Mouse (Mus musculus) heart, embryonic 13.5 days (tissue): ENCODE data around the gene Gm2696. TPM values are rescaled to one million over a fixed set of nuclear protein-coding genes. Genes with fewer than 3 reads are reported as not detected.
"Not testable (repeated sequence)": the region's sequence is repeated elsewhere in the genome, so short reads cannot be mapped to it uniquely, and the experiment has no call there.

Experiments used
- ATAC-seq: fragments of 200-750 bp; cut with Nextera tagmentation; 2 replicates; pipeline ENCODE4 v1.8.0; 2017; ENCODE audit warnings: moderate TSS enrichment; ENCODE audit not compliant: insufficient number of reproducible peaks, low FRiP score, low TSS enrichment; ENCODE audit errors: extremely low read depth
- H3K27ac ChIP-seq: fragments of 300-500 bp; sonication (generic); replicated peaks from 2 replicates; pipeline ENCODE4 v1.5.1; 2015; ENCODE audit warnings: moderate library complexity, mild to moderate bottlenecking, inconsistent platforms
- H3K27me3 ChIP-seq: fragments of 300-500 bp; sonication (generic); replicated peaks from 2 replicates; pipeline ENCODE4 v1.6.1; 2015; ENCODE audit warnings: mild to moderate bottlenecking, inconsistent platforms
- H3K36me3 ChIP-seq: fragments of 300-500 bp; sonication (generic); 2 replicates; pipeline ENCODE4 v1.6.1; 2015; ENCODE audit warnings: mild to moderate bottlenecking, inconsistent platforms
- H3K4me1 ChIP-seq: fragments of 300-500 bp; sonication (generic); 2 replicates; pipeline ENCODE4 v1.6.1; 2015; ENCODE audit warnings: inconsistent platforms
- H3K4me2 ChIP-seq: fragments of 300-500 bp; sonication (generic); 2 replicates; pipeline ENCODE4 v1.6.1; 2015; ENCODE audit warnings: inconsistent platforms, mild to moderate bottlenecking, moderate library complexity
- H3K4me3 ChIP-seq: fragments of 300-500 bp; sonication (generic); 2 replicates; pipeline ENCODE4 v1.5.1; 2015; ENCODE audit warnings: moderate library complexity, mild to moderate bottlenecking, inconsistent platforms
- H3K9ac ChIP-seq: fragments of 300-500 bp; sonication (generic); 2 replicates; pipeline ENCODE4 v1.6.1; 2015; ENCODE audit warnings: inconsistent platforms, mild to moderate bottlenecking, moderate library complexity
- H3K9me3 ChIP-seq: fragments of 300-500 bp; sonication (generic); 2 replicates; pipeline ENCODE4 v1.6.1; 2016; ENCODE audit warnings: inconsistent platforms
- WGBS: fragments of 180-500 bp; shearing (Covaris S2); methylation state at CpG from one replicate; pipeline ENCODE4 v1.1.7; 2015; ENCODE audit warnings: mixed read lengths; 5-methylcytosine and 5-hydroxymethylcytosine counted together
- polyA plus RNA-seq: library from polyadenylated mRNA; unstranded; fragments of >200 nt; fragmentation: Nextera tagmentation; extraction: Ambion mirVana; gene quantifications from 2 replicates; pipeline ENCODE4 v1.2.1, GENCODE M21; 2015

Gene Gm2696
- polyA plus RNA-seq, 1 experiment from 2014 or later = not detected

DNA sequence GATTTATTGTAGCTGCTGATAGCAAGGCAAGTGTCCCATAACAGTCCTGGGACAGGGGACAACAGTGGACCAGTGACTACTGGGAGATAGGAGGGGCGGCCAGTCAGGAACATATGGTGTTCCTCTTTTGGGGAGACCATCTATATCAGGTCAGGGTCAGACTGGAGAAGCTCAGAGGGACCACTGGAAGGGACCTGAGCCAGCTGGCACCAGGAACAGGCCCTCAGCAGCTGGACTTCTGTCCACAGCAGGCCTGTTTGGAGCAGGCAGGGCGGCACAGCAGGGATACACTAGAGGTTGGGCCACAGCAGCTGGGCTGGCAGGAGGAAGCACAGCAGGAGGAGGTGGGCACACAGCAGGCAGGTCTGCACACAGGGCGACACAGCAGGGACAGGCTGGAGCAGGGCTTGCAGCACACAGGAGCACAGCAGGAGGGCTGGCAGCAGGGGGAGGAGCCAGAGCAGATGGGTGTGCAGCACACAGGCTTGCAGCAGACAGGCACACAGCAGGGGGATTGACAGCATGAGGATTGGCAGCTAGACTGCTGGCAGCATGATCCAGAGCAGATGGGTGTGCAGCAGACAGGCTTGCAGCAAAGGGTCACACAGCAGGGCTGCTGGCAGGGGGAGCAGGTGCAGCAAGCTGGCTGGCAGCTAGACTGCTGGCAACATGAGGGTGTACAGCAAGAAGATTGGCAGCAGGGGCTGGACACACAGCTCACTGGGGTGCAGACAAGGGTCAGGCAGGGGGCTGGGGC, 16.1 kb upstream of the Gm2696 start:
- not testable (repeated sequence) for H3K9me3 ChIP-seq, ATAC-seq, H3K9ac ChIP-seq, H3K27me3 ChIP-seq, H3K4me3 ChIP-seq, H3K4me2 ChIP-seq, H3K36me3 ChIP-seq
- 27% methylated on average over 3 of the region's 3 CpGs for WGBS
- Histone ChIP-seq H3K4me1 (peaks cover 19% of the 10 kb centered on the region), H3K27ac (peak overlapping the region; percentile 30; the same call in 1 of the 2 replicates)

DNA sequence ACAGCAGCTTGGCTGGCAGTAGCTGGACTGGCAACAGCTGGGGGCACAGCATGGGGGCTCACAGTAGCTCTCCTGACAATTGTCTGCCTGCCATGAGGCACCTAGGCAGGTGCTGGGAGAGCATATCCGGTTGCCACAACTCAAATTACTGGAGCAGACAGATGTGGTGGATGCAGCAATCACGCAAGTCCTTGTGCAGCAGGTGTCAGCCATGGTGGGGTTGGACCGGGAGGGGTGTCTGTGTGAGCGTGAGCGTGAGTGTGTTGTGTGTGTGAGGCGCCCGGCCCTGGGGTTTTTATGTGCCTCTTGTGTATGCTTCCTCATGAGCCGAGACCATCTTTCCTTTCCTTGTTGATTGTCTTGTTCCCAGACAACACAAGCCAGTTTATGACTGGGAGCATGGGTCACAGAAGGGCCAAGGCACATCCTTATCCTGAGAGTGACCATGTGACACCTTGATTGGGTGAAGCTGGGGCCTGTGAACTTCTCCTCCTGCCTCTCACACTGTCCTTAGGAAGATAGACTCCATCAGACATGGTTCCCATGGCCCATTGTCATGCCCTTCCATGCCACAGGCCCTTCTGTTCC, 15.5 kb upstream of the Gm2696 start, which contains the start of gene Gm19668:
Gene Gm19668 (minus strand): TSS at position 213 of the 588 bp plus-strand sequence.
- H3K9ac ChIP-seq = no peak within 1 kb of the TSS
- peak within 1 kb of the TSS; percentile 30; the same call in 1 of the 2 replicates for H3K27ac ChIP-seq
- H3K27me3 ChIP-seq = no peaks in the 10 kb centered on the region
- no peak for ATAC-seq
- WGBS = 53% methylated on average over 8 of the region's 8 CpGs
- H3K9me3 ChIP-seq = no peaks in the 10 kb centered on the region
- no peaks in the 10 kb centered on the region for H3K36me3 ChIP-seq
- H3K4me1 ChIP-seq = peaks cover 19% of the 10 kb centered on the region
- no peak within 1 kb of the TSS for H3K4me2 ChIP-seq
- H3K4me3 ChIP-seq = no peak within 1 kb of the TSS

DNA sequence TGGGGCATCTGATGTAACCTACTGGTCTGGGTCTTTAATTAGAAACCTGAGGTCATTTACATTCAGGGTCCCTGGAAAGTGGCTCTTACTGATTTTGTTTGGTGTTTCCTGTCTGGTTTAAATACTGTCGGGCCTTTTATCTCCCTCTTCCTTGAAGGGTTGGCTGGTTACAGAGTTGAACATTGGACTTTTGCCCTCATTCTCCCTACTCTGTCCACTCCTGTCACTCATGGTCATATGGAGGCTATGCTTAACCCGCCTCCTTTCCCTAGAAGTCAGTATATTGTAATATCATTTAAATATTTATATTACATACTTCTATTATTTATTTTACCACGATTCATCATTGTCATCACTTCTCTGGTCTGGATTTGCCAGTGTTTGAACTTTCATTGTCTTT, 10.4 kb upstream of the Gm2696 start:
- Histone ChIP-seq H3K36me3 (no peaks in the 10 kb centered on the region), H3K9me3 (no peaks in the 10 kb centered on the region), H3K9ac (no peak overlapping the region), H3K4me1 (peaks cover 4% of the 10 kb centered on the region), H3K27me3 (no peaks in the 10 kb centered on the region), H3K27ac (no peak overlapping the region), H3K4me3 (no peak overlapping the region), H3K4me2 (no peak overlapping the region)
- 62% methylated on average over 3 of the region's 3 CpGs for WGBS
- no peak for ATAC-seq

DNA sequence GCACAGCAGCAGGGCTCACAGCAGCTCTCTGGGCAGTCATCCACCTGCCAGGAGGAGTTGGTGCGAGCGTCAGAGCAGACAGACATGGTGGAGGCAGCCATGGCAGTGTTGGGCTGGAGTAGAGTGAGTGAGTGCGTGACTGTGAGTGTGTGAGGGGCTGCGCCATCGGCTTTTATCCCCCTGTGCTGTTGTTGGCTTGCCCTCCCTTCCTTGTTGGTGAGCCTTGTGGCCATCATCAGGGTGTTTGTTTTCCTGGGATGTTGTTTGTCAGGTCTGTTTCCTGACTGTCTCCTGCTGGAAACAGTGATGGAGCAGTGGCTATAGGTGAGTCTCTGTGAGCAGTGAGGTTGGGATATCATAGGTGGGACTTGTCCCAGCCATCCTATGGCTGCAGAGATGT, 2.7 kb upstream of the Gm2696 start, which contains the start of gene Gm9507:
Gene Gm9507 (minus strand): TSS at position 101 of the 400 bp plus-strand sequence.
- H3K9me3 ChIP-seq = peaks cover 3% of the 10 kb centered on the region; the same call in 1 of the 2 replicates
- no peaks in the 10 kb centered on the region for H3K36me3 ChIP-seq
- no peak within 1 kb of the TSS for H3K9ac ChIP-seq
- whole genome bisulfite sequencing = 58% methylated on average over 5 of the region's 5 CpGs
- no peaks in the 10 kb centered on the region for H3K4me1 ChIP-seq
- H3K4me3 ChIP-seq = no peak within 1 kb of the TSS
- ATAC-seq = no peak
- peaks cover 11% of the 10 kb centered on the region; the same call in 1 of the 2 replicates for H3K27me3 ChIP-seq
- no peak within 1 kb of the TSS for H3K27ac ChIP-seq
- no peak within 1 kb of the TSS for H3K4me2 ChIP-seq

DNA sequence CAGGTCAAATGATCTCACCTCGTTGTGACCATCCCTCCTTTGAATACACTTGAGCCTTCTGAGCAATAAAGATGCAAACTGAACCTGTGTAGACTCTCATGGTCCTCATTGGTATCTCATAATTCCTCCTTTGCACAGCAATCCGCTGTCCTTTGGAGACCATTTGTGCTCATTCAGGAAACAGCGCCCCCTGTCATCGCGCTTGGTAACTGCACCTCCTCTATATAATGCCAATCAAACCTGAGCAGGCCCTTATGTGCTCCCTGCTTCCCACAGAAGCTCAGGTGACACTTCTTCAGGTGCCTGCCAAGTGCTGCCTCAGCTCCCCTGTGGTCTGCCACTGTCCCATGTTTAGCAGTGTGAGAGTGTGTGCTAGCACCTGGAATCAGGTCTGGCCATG, 1.0 kb downstream of the Gm2696 start:
- WGBS = 21% methylated on average over 5 of the region's 5 CpGs
- Histone ChIP-seq H3K27me3 (peaks cover 11% of the 10 kb centered on the region; the same call in 1 of the 2 replicates), H3K36me3 (no peaks in the 10 kb centered on the region), H3K4me1 (no peaks in the 10 kb centered on the region), H3K4me2 (no peak overlapping the region), H3K9me3 (no peaks in the 10 kb centered on the region), H3K27ac (no peak overlapping the region), H3K9ac (no peak overlapping the region), H3K4me3 (no peak overlapping the region)
- no peak for ATAC-seq

DNA sequence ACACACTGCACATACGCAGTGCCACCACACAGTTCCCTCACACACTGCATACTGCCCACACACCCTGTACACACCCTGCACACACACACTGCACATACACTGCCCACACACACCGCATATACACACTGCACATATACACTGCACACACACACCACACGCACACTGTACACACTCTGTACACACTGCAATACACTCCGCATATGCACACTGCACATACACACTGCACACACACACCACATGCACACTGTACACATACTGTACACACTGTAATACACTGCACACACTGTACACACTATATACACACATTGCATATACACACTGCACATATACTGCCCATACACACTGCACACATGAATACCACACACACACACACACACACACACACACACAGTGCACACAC, 4.0 kb downstream of the Gm2696 start:
- 91% methylated on average over 4 of the region's 4 CpGs for WGBS
- Histone ChIP-seq H3K36me3 (no peaks in the 10 kb centered on the region), H3K9me3 (no peaks in the 10 kb centered on the region), H3K4me1 (no peaks in the 10 kb centered on the region), H3K27ac (no peak overlapping the region), H3K9ac (no peak overlapping the region), H3K27me3 (peaks cover 8% of the 10 kb centered on the region; the same call in 1 of the 2 replicates), H3K4me3 (no peak overlapping the region), H3K4me2 (no peak overlapping the region)
- peak; percentile 10; the same call in 1 of the 2 replicates for ATAC-seq

DNA sequence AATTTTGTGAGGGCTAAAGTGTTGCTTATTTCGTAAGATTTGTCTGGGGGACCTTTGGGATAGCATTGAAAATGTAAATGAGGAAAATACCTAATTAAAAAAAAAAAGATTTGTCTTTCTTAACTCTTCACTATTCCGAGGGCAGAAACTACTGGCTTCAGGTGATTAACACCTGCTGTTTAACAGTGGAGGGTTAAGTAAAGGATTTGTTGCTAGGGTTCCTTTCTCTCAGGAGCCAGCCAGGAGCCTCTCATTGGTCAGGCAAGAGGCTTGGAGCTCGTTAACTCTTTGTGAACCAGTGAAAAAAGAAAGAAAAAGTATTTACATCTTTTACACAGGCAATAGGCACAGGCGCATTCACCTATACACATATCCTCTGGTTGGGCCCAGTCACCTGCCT, 4.7 kb downstream of the Gm2696 start:
- H3K27me3 ChIP-seq = peaks cover 4% of the 10 kb centered on the region; the same call in 1 of the 2 replicates

DNA sequence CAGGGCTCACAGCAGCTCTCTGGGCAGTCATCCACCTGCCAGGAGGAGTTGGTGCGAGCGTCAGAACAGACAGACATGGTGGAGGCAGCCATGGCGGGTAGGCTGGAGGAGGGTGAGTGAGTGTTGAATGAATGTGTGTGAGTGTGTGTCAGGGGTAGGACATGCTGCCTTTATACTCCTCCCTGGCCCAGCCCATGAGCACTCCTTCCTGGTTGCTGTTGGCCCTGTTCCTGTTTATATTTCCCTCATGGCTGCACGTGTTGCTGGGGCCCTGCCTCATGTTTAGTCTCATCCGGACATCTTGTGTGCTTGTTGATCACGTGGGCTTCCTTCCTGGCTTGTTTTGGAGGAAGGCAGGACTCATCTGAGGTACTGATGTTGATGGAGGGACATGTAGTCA, 12.5 kb downstream of the Gm2696 start, which contains the start of gene Krtap10-4:
Gene Krtap10-4 (minus strand): TSS at position 145 of the 400 bp plus-strand sequence.
- H3K27ac ChIP-seq = no peak within 1 kb of the TSS
- 52% methylated on average over 6 of the region's 6 CpGs for WGBS
- no peak for ATAC-seq

More for the DNA sequence above, 4.7 kb downstream of the Gm2696 start:
- H3K27ac ChIP-seq = no peak overlapping the region
- H3K9ac ChIP-seq = no peak overlapping the region
- H3K4me3 ChIP-seq = no peak overlapping the region
- 35% methylated on average over 4 of the region's 4 CpGs for WGBS
- no peaks in the 10 kb centered on the region for H3K4me1 ChIP-seq
- H3K4me2 ChIP-seq = no peak overlapping the region
- no peaks in the 10 kb centered on the region for H3K36me3 ChIP-seq
- ATAC-seq = no peak
- H3K9me3 ChIP-seq = peaks cover 4% of the 10 kb centered on the region; the same call in 1 of the 2 replicates

DNA sequence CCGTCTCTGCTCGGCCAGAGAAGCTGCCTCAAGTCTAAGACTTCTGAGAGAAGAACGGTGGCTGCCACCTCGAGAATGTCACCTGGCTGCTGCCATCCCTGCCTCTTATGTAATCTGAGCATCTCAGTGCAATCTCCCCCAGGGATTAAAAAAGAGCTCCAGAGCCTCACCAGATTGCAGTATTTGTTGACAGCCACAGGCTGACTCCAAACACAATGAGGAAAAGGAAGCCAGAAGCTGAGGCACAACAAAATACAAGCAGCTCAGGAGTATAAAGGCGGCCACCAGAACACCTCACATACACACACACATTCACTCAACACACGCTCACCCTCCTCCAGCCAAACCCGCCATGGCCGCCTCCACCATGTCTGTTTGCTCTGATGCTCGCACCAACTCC, 21.2 kb downstream of the Gm2696 start, which contains the start of gene Krtap10-10:
Gene Krtap10-10 (plus strand): TSS at position 301 of the 400 bp plus-strand sequence.
- Histone ChIP-seq H3K4me1 (no peaks in the 10 kb centered on the region), H3K27ac (no peak within 1 kb of the TSS), H3K4me3 (no peak within 1 kb of the TSS), H3K4me2 (no peak within 1 kb of the TSS), H3K27me3 (0 out of 2 replicates have a peak, but pooled peaks cover 5% of the 10 kb centered on the region), H3K36me3 (no peaks in the 10 kb centered on the region), H3K9ac (no peak within 1 kb of the TSS), H3K9me3 (no peaks in the 10 kb centered on the region)
- 62% methylated on average over 9 of the region's 9 CpGs for WGBS
- ATAC-seq = no peak

More for the DNA sequence above, 12.5 kb downstream of the Gm2696 start, which contains the start of gene Krtap10-4:
- no peaks in the 10 kb centered on the region for H3K4me1 ChIP-seq
- H3K4me3 ChIP-seq = no peak within 1 kb of the TSS
- H3K9ac ChIP-seq = no peak within 1 kb of the TSS
- no peaks in the 10 kb centered on the region for H3K36me3 ChIP-seq
- H3K27me3 ChIP-seq = no peaks in the 10 kb centered on the region
- no peak within 1 kb of the TSS for H3K4me2 ChIP-seq
- H3K9me3 ChIP-seq = peaks cover 4% of the 10 kb centered on the region; the same call in 1 of the 2 replicates

DNA sequence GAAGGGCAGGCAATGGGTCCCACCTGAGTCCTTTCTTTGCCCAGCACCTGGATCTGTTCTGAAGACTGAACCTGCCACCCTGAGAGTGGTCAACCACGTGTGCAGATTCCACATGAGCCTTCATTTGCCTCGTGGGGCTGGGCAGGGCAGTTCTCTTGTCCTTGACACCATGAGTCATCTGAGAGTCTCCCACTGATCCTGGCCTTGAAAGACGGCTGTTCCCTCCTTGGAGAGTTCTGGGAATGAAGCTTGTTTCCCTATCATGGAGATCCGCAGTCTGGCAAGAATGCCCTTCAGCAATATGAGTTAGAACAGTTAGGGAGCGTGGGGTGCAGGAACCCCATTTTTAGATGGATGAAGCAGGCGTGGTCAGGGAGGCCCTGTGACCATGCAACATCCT, 24.5 kb downstream of the Gm2696 start:
- H3K9me3 ChIP-seq = peaks cover 17% of the 10 kb centered on the region
- no peak for ATAC-seq
- no peak overlapping the region for H3K27ac ChIP-seq
- no peak overlapping the region for H3K4me3 ChIP-seq
- no peaks in the 10 kb centered on the region for H3K4me1 ChIP-seq
- no peak overlapping the region for H3K9ac ChIP-seq
- no peak overlapping the region for H3K4me2 ChIP-seq
- 61% methylated on average over 6 of the region's 6 CpGs for WGBS
- H3K36me3 ChIP-seq = no peaks in the 10 kb centered on the region
- H3K27me3 ChIP-seq = 0 out of 2 replicates have a peak, but pooled peaks cover 5% of the 10 kb centered on the region

DNA sequence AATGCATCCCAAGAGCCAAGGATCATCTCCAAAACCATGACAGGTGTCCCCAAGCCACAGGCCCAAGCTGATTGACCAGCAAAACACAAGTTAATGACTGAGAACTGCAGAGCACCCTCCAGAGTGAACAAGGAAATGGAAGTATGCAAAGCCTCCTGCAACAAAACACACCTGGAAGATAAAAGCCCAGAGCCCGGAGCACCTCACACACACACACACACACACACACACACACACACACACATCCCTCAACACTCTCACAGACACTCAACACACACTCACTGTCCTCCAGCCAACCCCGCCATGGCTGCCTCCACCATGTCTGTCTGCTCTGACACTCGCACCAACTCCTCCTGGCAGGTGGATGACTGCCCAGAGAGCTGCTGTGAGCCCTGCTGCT, 32.0 kb downstream of the Gm2696 start, which contains the start of gene Gm36176:
Gene Gm36176 (plus strand): TSS at position 301 of the 400 bp plus-strand sequence.
- WGBS = 49% methylated on average over 3 of the region's 3 CpGs
- H3K9ac ChIP-seq = no peak within 1 kb of the TSS
- peaks cover 23% of the 10 kb centered on the region; the same call in 1 of the 2 replicates for H3K9me3 ChIP-seq
- no peaks in the 10 kb centered on the region for H3K36me3 ChIP-seq
- no peak within 1 kb of the TSS for H3K4me2 ChIP-seq
- no peaks in the 10 kb centered on the region for H3K27me3 ChIP-seq
- H3K4me1 ChIP-seq = no peaks in the 10 kb centered on the region
- no peak for ATAC-seq
- H3K4me3 ChIP-seq = no peak within 1 kb of the TSS
- no peak within 1 kb of the TSS for H3K27ac ChIP-seq
